Mouse (Mus musculus) cerebellum, adult 18-20 months (tissue): Measurements from ENCODE around the gene Capza1.

Experiments used
- DNase-seq, 2 experiments: peaks; one replicate each; pipeline ENCODE4 v3.0.0; 2021

Capza1 gene

GRCm38 (mm10) chr3:104785284-104785683 lies 79.0 kb downstream of the Capza1 start:
- DNase-seq: no peak

DNA sequence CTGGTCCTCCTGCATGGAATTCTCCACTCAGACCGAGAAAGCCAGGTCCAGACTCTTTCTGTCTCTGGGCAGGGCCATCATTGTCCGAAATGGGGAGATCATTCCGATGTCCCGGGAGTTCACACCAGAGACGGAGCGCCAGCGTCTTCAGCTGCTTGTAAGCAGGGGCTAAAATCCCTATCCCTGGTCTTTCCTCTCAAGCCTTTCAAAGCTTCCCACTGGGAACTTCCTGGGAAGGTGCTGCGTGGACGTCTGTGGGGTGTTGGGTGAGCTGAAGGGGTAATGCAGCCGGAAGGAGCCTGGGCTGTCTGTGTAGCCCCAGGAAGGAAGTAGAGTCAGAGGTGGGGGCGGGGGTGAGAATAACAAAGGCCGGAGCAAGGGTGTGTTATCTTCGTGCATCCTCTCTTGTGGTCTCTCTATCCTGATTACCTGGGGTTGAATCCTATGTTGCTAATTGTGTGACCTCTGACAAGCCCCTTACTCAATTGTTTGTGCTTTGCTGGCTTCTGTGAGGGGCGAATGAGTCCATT lies 80.3 kb downstream of the Capza1 start:
- DNase-seq: no peak

GRCm38 (mm10) chr3:104782061-104782681 lies 82.1 kb downstream of the Capza1 start:
- DNase-seq: no peak

DNA sequence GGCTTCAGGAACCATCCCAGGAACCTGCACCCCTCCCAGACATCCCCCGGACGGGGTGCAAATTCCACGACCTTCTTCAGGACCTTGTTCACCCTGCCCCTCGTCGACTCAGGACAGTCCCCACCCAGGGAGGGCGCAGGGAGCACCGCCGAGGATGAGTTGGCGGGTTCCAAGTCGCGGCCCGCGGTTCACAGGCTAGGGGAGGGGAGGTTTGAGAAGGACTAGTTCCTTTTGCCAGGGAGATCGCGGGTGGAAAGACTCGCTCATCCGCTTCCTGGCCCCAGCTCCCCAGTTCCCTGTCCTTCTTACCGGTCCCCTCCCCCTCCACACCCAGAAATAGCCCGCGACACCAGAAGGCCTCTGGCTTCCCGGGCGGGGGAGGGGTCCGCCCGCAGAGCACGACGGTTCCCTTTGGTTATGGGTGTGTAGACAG lies 82.8 kb downstream of the Capza1 start, which contains the start of gene Fam19a3:
Gene Fam19a3 (minus strand): TSS at position 370 of the 433 bp plus-strand sequence.
- no peak for DNase-seq

GRCm38 (mm10) chr3:104780561-104781420 lies 83.5 kb downstream of the Capza1 start, which contains the start of gene Ppm1j:
Gene Ppm1j (plus strand): TSS chr3:104781056.
- DNase-seq: peak in 1 of 2 experiments; percentile 19

GRCm38 (mm10) chr3:104779949-104780348 lies 84.4 kb downstream of the Capza1 start:
- DNase-seq: peak; percentile 34 to 43

- DNase-seq: no peak
Observed at GRCm38 (mm10) chr3:104777342-104777741, 87.0 kb downstream of the Capza1 start.

DNA sequence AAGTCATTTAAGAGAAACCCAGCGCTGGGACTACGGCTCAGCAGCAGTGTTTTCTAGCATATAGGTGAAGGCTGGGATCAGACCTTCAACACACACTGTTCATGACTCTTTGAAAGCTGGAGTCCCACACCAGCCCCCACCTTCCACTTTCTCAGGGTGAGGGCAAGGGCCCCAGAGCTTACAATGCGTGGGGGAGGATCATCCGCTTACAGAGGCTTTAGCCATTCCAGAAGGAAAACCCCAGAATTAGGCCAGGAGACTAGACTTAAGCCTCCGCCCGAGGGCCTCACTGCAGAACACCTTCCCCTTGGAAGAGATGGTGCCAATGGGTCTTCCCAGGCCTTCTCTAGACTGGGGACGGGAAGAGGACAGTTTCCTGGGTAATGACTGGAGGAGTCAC lies 91.0 kb downstream of the Capza1 start:
- DNase-seq: no peak
